ENCODE assay signal across 15 mouse cellular contexts in genomic region chr2:129227011-129227529, GRCm38 (mm10). TPM values are rescaled to one million over a fixed set of nuclear protein-coding genes. Genes with fewer than 3 reads are reported as not detected.
DNase-seq lines count a peak whose midpoint lies in the region; ATAC-seq and TF ChIP-seq lines count a peak whose summit lies in the region.
"Had no signal": no experiment of that assay in that cellular context is flagged by ENCODE, and none has a peak within 500 bp of the region (broad histone marks: within the 10 kb centered on the region; RNA-seq: fewer than 3 reads in every experiment).

No protein-coding gene starts in this region.

- no peak overlapping the region for H3K4me2 ChIP-seq in lung, embryonic 14.5 days
- peak overlapping the region; percentile 64 for H3K4me2 ChIP-seq in liver, embryonic 13.5 days
- H3K4me2 ChIP-seq: embryonic facial prominence, embryonic 15.5 days; kidney, embryonic 15.5 days; limb, embryonic 13.5 days had no signal

- H3K9me3 ChIP-seq in lung, embryonic 14.5 days (ENCODE audit: low read depth, low read length), result no peaks in the 10 kb centered on the region
- no peaks in the 10 kb centered on the region for H3K9me3 ChIP-seq in MEL (replicated peaks; ENCODE audit: insufficient read depth, low read length)
- H3K9me3 ChIP-seq in liver, embryonic 13.5 days (replicated peaks), result no peaks in the 10 kb centered on the region
- H3K9me3 ChIP-seq: embryonic facial prominence, embryonic 15.5 days; kidney, embryonic 15.5 days; limb, embryonic 13.5 days had no signal

- TF ChIP-seq POLR2A in MEL (IDR thresholded peaks at IDR 0.05; ENCODE audit: control insufficient read depth in 1 of 2, insufficient read depth in 1 of 2, low read depth in 1 of 2, low read length in 2 of 2, poor library complexity in 1 of 2), result no peak

- no peak for TF ChIP-seq RAD21 in MEL (IDR thresholded peaks at IDR 0.05; ENCODE audit: low read depth, low read length)

- H3K4me3 ChIP-seq in lung, embryonic 14.5 days (ENCODE audit: low read depth, low read length), result no peak overlapping the region
- H3K4me3 ChIP-seq in MEL (ENCODE audit: control insufficient read depth in 1 of 2, insufficient read depth in 1 of 2, low read depth in 2 of 2, low read length in 2 of 2), result peak overlapping the region; percentile 8 to 53
- H3K4me3 ChIP-seq in liver, embryonic 13.5 days (replicated peaks), result peak overlapping the region; percentile 40
- H3K4me3 ChIP-seq: embryonic facial prominence, embryonic 15.5 days; kidney, embryonic 15.5 days; limb, embryonic 13.5 days had no signal

- no peaks in the 10 kb centered on the region for H3K27me3 ChIP-seq in lung, embryonic 14.5 days (ENCODE audit: insufficient read depth, low read length)
- H3K27me3 ChIP-seq in MEL (ENCODE audit: control insufficient read depth in 1 of 2, insufficient read depth in 2 of 2, low read length in 2 of 2), result no peaks in the 10 kb centered on the region
- no peaks in the 10 kb centered on the region for H3K27me3 ChIP-seq in liver, embryonic 13.5 days
- H3K27me3 ChIP-seq: embryonic facial prominence, embryonic 15.5 days; kidney, embryonic 15.5 days; limb, embryonic 13.5 days had no signal

- no peaks in the 10 kb centered on the region for H3K36me3 ChIP-seq in lung, embryonic 14.5 days (ENCODE audit: insufficient read depth)
- H3K36me3 ChIP-seq in MEL (ENCODE audit: control insufficient read depth in 1 of 2, insufficient read depth in 2 of 2, low read length in 2 of 2), result peaks cover 0 to 22% of the 10 kb centered on the region in 2 experiments; a peak in 2 of 4 replicates
- H3K36me3 ChIP-seq in liver, embryonic 13.5 days, result no peaks in the 10 kb centered on the region
- H3K36me3 ChIP-seq: embryonic facial prominence, embryonic 15.5 days; kidney, embryonic 15.5 days; limb, embryonic 13.5 days had no signal

- no peak overlapping the region for H3K9ac ChIP-seq in lung, embryonic 14.5 days
- peak overlapping the region; percentile 58 for H3K9ac ChIP-seq in MEL (ENCODE audit: control insufficient read depth, low read depth, low read length, poor library complexity, severe bottlenecking)
- peak overlapping the region; percentile 87 for H3K9ac ChIP-seq in liver, embryonic 13.5 days
- H3K9ac ChIP-seq: embryonic facial prominence, embryonic 15.5 days; kidney, embryonic 15.5 days; limb, embryonic 13.5 days had no signal

- H3K27ac ChIP-seq in lung, embryonic 14.5 days (ENCODE audit: low read depth), result peak overlapping the region; percentile 37; the same call in 1 of the 2 replicates
- peak overlapping the region; percentile 92 for H3K27ac ChIP-seq in MEL (ENCODE audit: control insufficient read depth, low read depth, low read length)
- peak overlapping the region; percentile 100 for H3K27ac ChIP-seq in liver, embryonic 13.5 days
- H3K27ac ChIP-seq: embryonic facial prominence, embryonic 15.5 days; kidney, embryonic 15.5 days; limb, embryonic 13.5 days had no signal

- TF ChIP-seq CTCF in lung, embryonic 14.5 days (IDR thresholded peaks at IDR 0.05; ENCODE audit: low read depth), result no peak
- TF ChIP-seq CTCF in MEL (IDR thresholded peaks at IDR 0.05 in 2 of 3, conservative IDR thresholded peaks at IDR 0.05 in 1 of 3; ENCODE audit: control insufficient read depth in 1 of 3, insufficient read depth in 1 of 3, low read depth in 2 of 3, low read length in 3 of 3, poor library complexity in 1 of 3, severe bottlenecking in 1 of 3), result no peak

- H3K4me1 ChIP-seq in lung, embryonic 14.5 days (ENCODE audit: insufficient read depth), result no peaks in the 10 kb centered on the region
- H3K4me1 ChIP-seq in MEL (ENCODE audit: control insufficient read depth in 1 of 2, insufficient read depth in 2 of 2, low read length in 2 of 2), result peaks cover 19 to 33% of the 10 kb centered on the region in 2 experiments
- H3K4me1 ChIP-seq in liver, embryonic 13.5 days (replicated peaks), result peaks cover 84% of the 10 kb centered on the region
- H3K4me1 ChIP-seq: embryonic facial prominence, embryonic 15.5 days; kidney, embryonic 15.5 days had no signal

- 72% methylated on average over 7 of the region's 7 CpGs for WGBS in lung, embryonic 14.5 days
- 48% methylated on average over 7 of the region's 7 CpGs for WGBS in liver, embryonic 13.5 days (ENCODE audit: insufficient replicate concordance)

- no peak for ATAC-seq in lung, embryonic 14.5 days (ENCODE audit: insufficient read depth)
- no peak for ATAC-seq in liver, embryonic 13.5 days (ENCODE audit: low read depth)
- ATAC-seq: forebrain, embryonic 16.5 days had no signal

- no peak for TF ChIP-seq EP300 in MEL (IDR thresholded peaks at IDR 0.05; ENCODE audit: low read depth in 1 of 2, low read length in 2 of 2)

- DNase-seq in lung, embryonic 14.5 days, result no peak
- no peak for DNase-seq in lung, postnatal 4 days
- DNase-seq in ES-CJ7 (ENCODE audit: low read depth, low spot score) (peak; percentile 54), MEL (ENCODE audit: low read depth, low spot score) (peak; percentile 59)
- no peak for DNase-seq in liver, embryonic 13.5 days
- DNase-seq in thymus, postnatal 0 days (ENCODE audit: low spot score), result no peak
- no peak for DNase-seq in cerebellum, postnatal 36 days
- DNase-seq: cerebellum, adult 8-10 months; heart, adult 18-20 months; lung, postnatal 10 days; right cerebral cortex, postnatal 14 days had no signal

- H3K79me2 ChIP-seq in MEL (ENCODE audit: control insufficient read depth, insufficient read depth, low read length, poor library complexity), result peaks cover 3% of the 10 kb centered on the region; the same call in 1 of the 2 replicates

TF ChIP-seq in MEL, 35 proteins besides CTCF, POLR2A, EP300 and RAD21:
- no peak for TF ChIP-seq JUND (IDR thresholded peaks at IDR 0.05; ENCODE audit: low read depth, low read length)
- no peak for TF ChIP-seq ETS1 (IDR thresholded peaks at IDR 0.05; ENCODE audit: low read depth, low read length)
- no peak for TF ChIP-seq MYC (IDR thresholded peaks at IDR 0.05; ENCODE audit: low read depth, low read length)
- TF ChIP-seq UBTF (IDR thresholded peaks at IDR 0.05; ENCODE audit: borderline replicate concordance, insufficient read depth, low read depth, low read length), result no peak
- no peak for TF ChIP-seq MAFK (IDR thresholded peaks at IDR 0.05; ENCODE audit: borderline replicate concordance, low read depth, low read length)
- TF ChIP-seq NELFE (IDR thresholded peaks at IDR 0.05; ENCODE audit: low read depth, low read length), result no peak; the same call in 1 of the 2 replicates
- no peak for TF ChIP-seq HCFC1 (IDR thresholded peaks at IDR 0.05; ENCODE audit: low read depth, low read length)
- no peak for TF ChIP-seq BHLHE40 (IDR thresholded peaks at IDR 0.05; ENCODE audit: borderline replicate concordance, low read depth, low read length)
- TF ChIP-seq USF1 (IDR thresholded peaks at IDR 0.05; ENCODE audit: low read depth, low read length), result no peak
- no peak for TF ChIP-seq CHD1 (IDR thresholded peaks at IDR 0.05; ENCODE audit: low read depth, low read length)
- TF ChIP-seq USF2 (IDR thresholded peaks at IDR 0.05; ENCODE audit: borderline replicate concordance in 1 of 2, insufficient read depth in 1 of 2, low read depth in 1 of 2, low read length in 2 of 2), result no peak
- TF ChIP-seq TBP (IDR thresholded peaks at IDR 0.05; ENCODE audit: low read depth, low read length), result no peak
- no peak for TF ChIP-seq ZC3H11A (IDR thresholded peaks at IDR 0.05; ENCODE audit: low read depth, low read length)
- TF ChIP-seq POLR2AphosphoS5 (IDR thresholded peaks at IDR 0.05; ENCODE audit: borderline replicate concordance, low read depth, low read length), result no peak
- no peak for TF ChIP-seq MAZ (IDR thresholded peaks at IDR 0.05; ENCODE audit: low read depth, low read length)
- TF ChIP-seq CHD2 (IDR thresholded peaks at IDR 0.05; ENCODE audit: low read length), result no peak

RNA-seq across cellular contexts. Expression of gene Slc20a1, which starts 28.5 kb away (rescaled TPM):
- polyA plus RNA-seq in lung, embryonic 14.5 days (2014; fragmentation: Nextera tagmentation; extraction: Ambion mirVana), result 29.5 and 34.4 TPM in 2 replicates
- total RNA-seq in MEL (2012; rRNA removed), result 44.9 and 69.4 TPM in 2 replicates
- 10 to 100 TPM in 1 of 2 experiments, not detected in 1; 80.7 TPM for polyA plus RNA-seq in MEL (2012; ENCODE audit: insufficient read depth in 1 of 2, insufficient read length in 2 of 2, low read depth in 1 of 2, low replicate concordance in 2 of 2, missing spikeins in 1 of 2)
- 48.6 and 55.8 TPM in 2 replicates for polyA plus RNA-seq in liver, embryonic 13.5 days (2015; fragmentation: Nextera tagmentation; extraction: Ambion mirVana)
- 33.3 and 42.5 TPM in 2 replicates for polyA plus RNA-seq in thymus, postnatal 0 days (2015; fragmentation: Nextera tagmentation; extraction: Ambion mirVana)

Comparison
In these comparisons a context has a peak if more than half of its experiments do, and no peak if none do; other contexts are left out.
1. DNase-seq: peak in ES-CJ7 (single experiment) and MEL (single experiment); none in lung, embryonic 14.5 days (single experiment), lung, postnatal 4 days (0 of 2), liver, embryonic 13.5 days (single experiment), thymus, postnatal 0 days (single experiment) and cerebellum, postnatal 36 days (0 of 2).
2. H3K27ac ChIP-seq: peak in every context shown above with its lines; median percentile 100 in liver, embryonic 13.5 days; 92 in MEL; 37 in lung, embryonic 14.5 days.